9 mouse cellular contexts compared by ENCODE assay signal in genomic region chr3:122184109-122184508, GRCm38 (mm10).
DNase-seq lines count a peak whose midpoint lies in the region; ATAC-seq and TF ChIP-seq lines count a peak whose summit lies in the region.
"Had no signal": no experiment of that assay in that cellular context is flagged by ENCODE, and none has a peak within 500 bp of the region (broad histone marks: within the 10 kb centered on the region; RNA-seq: fewer than 3 reads in every experiment).

No protein-coding gene starts in this region.

- no peak for ATAC-seq in midbrain, postnatal 0 days (ENCODE audit: low FRiP score)
- ATAC-seq in midbrain, embryonic 13.5 days: no peak
- ATAC-seq in neutrophil, adult 5-6 weeks (ENCODE audit: extremely low read depth, insufficient number of reproducible peaks, low FRiP score, poor library complexity, severe bottlenecking): 0 out of 2 replicates have a peak, but pooled peaks have one; percentile 16

- no peak overlapping the region for H3K27ac ChIP-seq in gastrocnemius, adult 2 months
- H3K27ac ChIP-seq in midbrain, postnatal 0 days (ENCODE audit: low read depth, low read length): no peak overlapping the region
- no peak overlapping the region for H3K27ac ChIP-seq in midbrain, embryonic 13.5 days

- H3K9me3 ChIP-seq in midbrain, postnatal 0 days (ENCODE audit: low read length): no peaks in the 10 kb centered on the region
- H3K9me3 ChIP-seq in midbrain, embryonic 13.5 days: no peaks in the 10 kb centered on the region
- H3K9me3 ChIP-seq: megakaryocyte, embryonic 14.5 days had no signal

- no peaks in the 10 kb centered on the region for H3K27me3 ChIP-seq in midbrain, postnatal 0 days (ENCODE audit: insufficient read depth, low read length)
- H3K27me3 ChIP-seq in midbrain, embryonic 13.5 days: no peaks in the 10 kb centered on the region; the same call in 1 of the 2 replicates
- H3K27me3 ChIP-seq: megakaryocyte, embryonic 14.5 days had no signal

- peak; percentile 24; the same call in 1 of the 2 replicates for TF ChIP-seq CTCF in gastrocnemius, adult 2 months (IDR thresholded peaks at IDR 0.05)
- TF ChIP-seq CTCF in midbrain, postnatal 0 days (IDR thresholded peaks at IDR 0.05): peak; percentile 36

- WGBS in midbrain, postnatal 0 days: 62% methylated on average over 11 of the region's 11 CpGs
- WGBS in midbrain, embryonic 13.5 days: 50% methylated on average over 11 of the region's 11 CpGs

- H3K4me3 ChIP-seq in gastrocnemius, adult 2 months: no peak overlapping the region
- no peak overlapping the region for H3K4me3 ChIP-seq in midbrain, postnatal 0 days (ENCODE audit: low read depth, low read length)
- H3K4me3 ChIP-seq in midbrain, embryonic 13.5 days (replicated peaks): no peak overlapping the region
- H3K4me3 ChIP-seq: megakaryocyte, embryonic 14.5 days had no signal

- DNase-seq in gastrocnemius, adult 2 months: no peak
- DNase-seq in gastrocnemius, postnatal 10 days: no peak
- DNase-seq in midbrain, postnatal 0 days (ENCODE audit: low spot score): no peak
- peak; percentile 31 for DNase-seq in embryo, embryonic 11 days
- no peak for DNase-seq in frontal cortex, adult 2 months (ENCODE audit: extremely low spot score in 1 of 2, low spot score in 1 of 2)
- no peak for DNase-seq in heart, adult 18-20 months

- H3K9ac ChIP-seq in midbrain, postnatal 0 days (replicated peaks; ENCODE audit: low read length, poor library complexity, severe bottlenecking): no peak overlapping the region
- no peak overlapping the region for H3K9ac ChIP-seq in midbrain, embryonic 13.5 days (replicated peaks)

- intact Hi-C loops in gastrocnemius, adult 2 months (cut with DNase I): no loop called here

- H3K4me2 ChIP-seq in midbrain, postnatal 0 days (ENCODE audit: low read depth, low read length, poor library complexity, severe bottlenecking): no peak overlapping the region
- no peak overlapping the region for H3K4me2 ChIP-seq in midbrain, embryonic 13.5 days (replicated peaks)

- no peaks in the 10 kb centered on the region for H3K4me1 ChIP-seq in midbrain, postnatal 0 days (ENCODE audit: insufficient read depth, low read length)
- H3K4me1 ChIP-seq in midbrain, embryonic 13.5 days (replicated peaks): no peaks in the 10 kb centered on the region

- no peaks in the 10 kb centered on the region for H3K36me3 ChIP-seq in midbrain, postnatal 0 days (ENCODE audit: insufficient read depth, low read length)
- no peaks in the 10 kb centered on the region for H3K36me3 ChIP-seq in midbrain, embryonic 13.5 days
